Mouse (Mus musculus) natural killer cell, adult 2 months (primary cell): Measurements from ENCODE around the gene Trpm8.

Source experiments
- DNase-seq, 2 experiments: peaks; one replicate each; pipeline ENCODE4 v3.0.0; 2022; ENCODE audit warnings: low spot score in 2 of 2

The Trpm8 gene

DNA sequence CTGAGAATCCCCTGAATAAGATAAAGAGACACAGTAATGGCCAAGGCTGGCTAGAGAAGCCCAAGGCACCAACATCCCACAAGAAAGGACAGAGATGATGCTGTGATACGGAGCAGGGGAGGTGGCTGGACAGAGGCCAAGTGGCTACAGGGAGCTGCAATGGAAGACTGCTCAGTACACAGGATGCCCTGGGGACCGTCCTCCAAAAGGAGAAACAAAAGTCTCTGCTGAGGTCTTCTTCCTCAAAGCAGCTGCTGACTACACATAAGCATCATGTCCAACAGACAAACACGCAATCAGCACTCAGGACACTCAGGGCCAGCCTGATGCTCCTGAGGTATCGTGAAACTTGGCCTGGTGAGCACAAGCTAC lies 12.6 kb upstream of the Trpm8 start:
- DNase-seq, result no peak

- DNase-seq, result no peak
These were observed 11.3 kb upstream of the Trpm8 start for GRCm38 (mm10) chr1:88266123-88266522.

GRCm38 (mm10) chr1:88267489-88267888 lies 10.0 kb upstream of the Trpm8 start:
- no peak for DNase-seq

- no peak for DNase-seq
These were observed 9.4 kb upstream of the Trpm8 start for GRCm38 (mm10) chr1:88268070-88268469.

GRCm38 (mm10) chr1:88269539-88270309 lies 7.7 kb upstream of the Trpm8 start:
- no peak for DNase-seq

DNA sequence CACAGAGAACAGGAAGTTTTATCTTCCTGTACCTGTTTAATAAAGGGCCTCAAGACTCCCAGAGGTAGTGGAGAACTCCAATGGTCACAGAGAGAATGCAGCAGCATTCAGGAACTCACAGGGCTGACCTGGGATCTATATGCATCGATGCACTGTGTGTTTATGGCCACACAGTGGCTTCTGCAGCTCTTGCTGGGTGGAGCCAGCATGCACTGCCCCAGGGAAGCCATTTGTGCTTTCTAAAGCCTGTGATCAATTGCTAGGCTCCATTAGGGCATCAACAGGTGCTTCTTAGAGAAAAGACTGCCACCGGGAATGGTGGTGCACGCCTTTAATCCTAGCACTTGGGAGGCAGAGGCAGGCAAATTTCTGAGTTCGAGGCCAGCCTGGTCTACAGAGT lies 4.6 kb upstream of the Trpm8 start:
- DNase-seq, result no peak

DNA sequence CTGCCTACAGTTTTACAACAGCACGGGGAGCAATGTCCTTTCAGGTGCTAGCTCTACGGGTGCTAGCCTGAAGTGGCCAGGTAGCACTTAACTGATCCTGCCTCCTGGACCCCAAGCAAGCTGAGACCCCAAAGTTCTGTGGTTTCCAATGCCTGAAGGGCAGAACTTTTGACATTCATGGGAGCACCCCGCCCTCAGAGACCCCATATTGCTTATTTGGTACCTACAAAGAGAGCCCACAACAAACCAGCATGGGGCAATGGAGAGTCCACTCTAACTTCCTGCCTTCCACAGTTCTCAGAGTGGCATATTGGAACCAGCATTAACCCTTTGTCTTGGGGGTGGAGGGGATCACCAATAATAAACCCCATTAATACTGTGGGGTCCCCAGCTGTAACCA lies 4.1 kb upstream of the Trpm8 start:
- DNase-seq, result no peak

- no peak for DNase-seq
These were observed 3.6 kb upstream of the Trpm8 start for GRCm38 (mm10) chr1:88273832-88274231.

- no peak for DNase-seq
These were observed 2.9 kb upstream of the Trpm8 start for GRCm38 (mm10) chr1:88274371-88275077.

- no peak for DNase-seq
These were observed 2.3 kb upstream of the Trpm8 start for GRCm38 (mm10) chr1:88275078-88275680.

GRCm38 (mm10) chr1:88275698-88276523 lies 1.6 kb upstream of the Trpm8 start:
- no peak for DNase-seq

DNA sequence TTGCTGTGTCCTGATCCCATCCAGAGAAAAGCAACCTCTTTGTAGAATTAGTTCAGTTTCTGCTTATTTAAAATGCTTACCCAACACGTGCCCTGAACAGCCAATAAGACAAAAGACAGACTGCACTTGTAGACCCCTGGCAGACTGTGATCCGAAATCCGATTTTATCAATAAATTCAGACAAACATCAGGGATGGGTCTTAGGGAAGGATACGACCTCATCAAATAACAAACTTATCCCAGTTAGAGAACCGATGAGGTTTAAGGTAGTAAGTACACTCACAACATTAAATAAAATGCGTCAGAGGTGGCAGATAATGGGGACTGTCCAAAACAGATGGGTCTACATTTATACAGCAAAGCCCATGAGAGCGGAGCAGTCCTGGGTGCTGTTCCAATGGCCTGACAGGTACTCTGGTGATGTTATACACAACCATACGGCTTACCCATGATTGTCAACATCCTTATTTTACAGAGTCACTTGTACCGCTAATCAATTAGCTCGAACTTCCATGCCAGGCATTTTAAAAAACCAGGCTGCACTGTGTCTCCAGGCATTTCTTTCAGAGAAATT lies 850 bp upstream of the Trpm8 start:
- no peak for DNase-seq

GRCm38 (mm10) chr1:88277818-88278511 lies 504 bp downstream of the Trpm8 start:
- no peak for DNase-seq

- DNase-seq, result no peak
These were observed 1.9 kb downstream of the Trpm8 start for GRCm38 (mm10) chr1:88279111-88280005.

- DNase-seq, result no peak
These were observed 2.7 kb downstream of the Trpm8 start for GRCm38 (mm10) chr1:88280006-88280690.

DNA sequence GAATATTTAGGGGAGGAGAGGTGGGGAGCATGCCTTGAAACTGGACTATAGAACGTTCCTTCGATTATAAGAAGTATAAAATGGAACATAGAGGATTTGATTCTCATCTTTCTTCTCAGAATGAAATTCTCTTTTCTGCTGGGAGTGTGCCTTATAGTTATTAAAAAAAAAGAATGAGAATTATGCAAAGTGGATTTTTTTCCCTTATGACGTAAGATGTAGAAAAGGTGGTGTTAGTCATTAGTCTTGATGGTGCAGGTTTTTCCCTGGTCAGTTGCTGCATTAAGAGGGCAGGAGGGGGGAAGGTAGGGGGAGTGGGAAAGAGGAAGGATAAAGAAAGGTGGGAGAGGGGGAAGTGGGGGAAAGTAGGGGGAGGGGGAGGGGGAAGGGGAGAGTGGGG lies 4.8 kb downstream of the Trpm8 start:
- DNase-seq, result no peak

GRCm38 (mm10) chr1:88283376-88284227 lies 6.1 kb downstream of the Trpm8 start:
- no peak for DNase-seq

- DNase-seq, result no peak
These were observed 6.9 kb downstream of the Trpm8 start for GRCm38 (mm10) chr1:88284228-88284945.
